Mouse (Mus musculus) brain, embryonic 18.5 days (tissue): ENCODE data around the gene Chd5.

ENCODE experiments used
- DNase-seq: peaks from one replicate; pipeline ENCODE4 v3.0.0-alpha.2; 2012; ENCODE audit warnings: low read depth, low spot score

Chd5 gene

GRCm38 (mm10) chr4:152353886-152354637 lies 15.6 kb downstream of the Chd5 start:
- DNase-seq: no peak

- no peak for DNase-seq
Measured at GRCm38 (mm10) chr4:152355672-152356071, 17.2 kb downstream of the Chd5 start.

GRCm38 (mm10) chr4:152359700-152360099 lies 21.2 kb downstream of the Chd5 start:
- DNase-seq: no peak

GRCm38 (mm10) chr4:152360855-152361254 lies 22.4 kb downstream of the Chd5 start:
- no peak for DNase-seq

GRCm38 (mm10) chr4:152362180-152362579 lies 23.7 kb downstream of the Chd5 start:
- DNase-seq: no peak

- no peak for DNase-seq
Measured at GRCm38 (mm10) chr4:152365228-152365627, 26.8 kb downstream of the Chd5 start.

- DNase-seq: no peak
Measured at GRCm38 (mm10) chr4:152382528-152383252, 44.2 kb downstream of the Chd5 start.

- no peak for DNase-seq
Measured at GRCm38 (mm10) chr4:152385644-152386043, 47.2 kb downstream of the Chd5 start.

- DNase-seq: no peak
Measured at GRCm38 (mm10) chr4:152392192-152392591, 53.7 kb downstream of the Chd5 start.

GRCm38 (mm10) chr4:152392627-152393026 lies 54.2 kb downstream of the Chd5 start:
- DNase-seq: no peak

GRCm38 (mm10) chr4:152398926-152399325 lies 60.5 kb downstream of the Chd5 start:
- no peak for DNase-seq

GRCm38 (mm10) chr4:152405143-152405542 lies 66.7 kb downstream of the Chd5 start:
- DNase-seq: no peak

GRCm38 (mm10) chr4:152405671-152406201 lies 67.3 kb downstream of the Chd5 start:
- no peak for DNase-seq

GRCm38 (mm10) chr4:152406531-152406930 lies 68.1 kb downstream of the Chd5 start:
- DNase-seq: no peak

- no peak for DNase-seq
Measured at GRCm38 (mm10) chr4:152410961-152411360, 72.5 kb downstream of the Chd5 start.

GRCm38 (mm10) chr4:152412524-152413080 lies 74.2 kb downstream of the Chd5 start:
- DNase-seq: no peak

- no peak for DNase-seq
Measured at GRCm38 (mm10) chr4:152418229-152419060, 80.0 kb downstream of the Chd5 start.

GRCm38 (mm10) chr4:152423576-152423975 lies 85.1 kb downstream of the Chd5 start:
- no peak for DNase-seq

- no peak for DNase-seq
Measured at GRCm38 (mm10) chr4:152424341-152424740, 85.9 kb downstream of the Chd5 start.

GRCm38 (mm10) chr4:152424922-152425321 lies 86.5 kb downstream of the Chd5 start:
- no peak for DNase-seq

- DNase-seq: no peak
Measured at GRCm38 (mm10) chr4:152428259-152428658, 89.8 kb downstream of the Chd5 start.

- no peak for DNase-seq
Measured at GRCm38 (mm10) chr4:152432308-152432707, 93.9 kb downstream of the Chd5 start.
